Mouse (Mus musculus) E14TG2a.4 (cell line): Measurements from ENCODE around the gene Camkk1.
A peak's percentile ranks its signal among the peaks of the same experiment; 100 is the strongest.

Source experiments
- H3K27me3 ChIP-seq: 2 replicates; pipeline ENCODE4 v1.6.1; 2014; ENCODE audit warnings: low read length, control low read depth; ENCODE audit not compliant: insufficient read depth
- H3K36me3 ChIP-seq: 2 replicates; pipeline ENCODE4 v1.6.1; 2014; ENCODE audit warnings: low read length, control low read depth; ENCODE audit not compliant: insufficient read depth
- H3K4me1 ChIP-seq: replicated peaks from 2 replicates; pipeline ENCODE4 v1.6.1; 2014; ENCODE audit warnings: low read depth, low read length, control low read depth
- H3K4me3 ChIP-seq: replicated peaks from 2 replicates; pipeline ENCODE4 v1.5.1; 2014; ENCODE audit warnings: mild to moderate bottlenecking, low read length
- H3K9me3 ChIP-seq: 2 replicates; pipeline ENCODE4 v1.6.1; 2014; ENCODE audit warnings: low read length, control low read depth
- CTCF ChIP-seq: conservative IDR thresholded peaks from 2 replicates; pipeline ENCODE4 v1.5.1; 2014; ENCODE audit warnings: low read length
- NANOG ChIP-seq: IDR thresholded peaks from 2 replicates; pipeline ENCODE4 v1.6.1; 2014; ENCODE audit warnings: borderline replicate concordance, low read length, mixed read lengths
- POU5F1 ChIP-seq: IDR thresholded peaks from 2 replicates; pipeline ENCODE4 v1.6.1; 2014; ENCODE audit warnings: low read length, borderline replicate concordance

Gene Camkk1

DNA sequence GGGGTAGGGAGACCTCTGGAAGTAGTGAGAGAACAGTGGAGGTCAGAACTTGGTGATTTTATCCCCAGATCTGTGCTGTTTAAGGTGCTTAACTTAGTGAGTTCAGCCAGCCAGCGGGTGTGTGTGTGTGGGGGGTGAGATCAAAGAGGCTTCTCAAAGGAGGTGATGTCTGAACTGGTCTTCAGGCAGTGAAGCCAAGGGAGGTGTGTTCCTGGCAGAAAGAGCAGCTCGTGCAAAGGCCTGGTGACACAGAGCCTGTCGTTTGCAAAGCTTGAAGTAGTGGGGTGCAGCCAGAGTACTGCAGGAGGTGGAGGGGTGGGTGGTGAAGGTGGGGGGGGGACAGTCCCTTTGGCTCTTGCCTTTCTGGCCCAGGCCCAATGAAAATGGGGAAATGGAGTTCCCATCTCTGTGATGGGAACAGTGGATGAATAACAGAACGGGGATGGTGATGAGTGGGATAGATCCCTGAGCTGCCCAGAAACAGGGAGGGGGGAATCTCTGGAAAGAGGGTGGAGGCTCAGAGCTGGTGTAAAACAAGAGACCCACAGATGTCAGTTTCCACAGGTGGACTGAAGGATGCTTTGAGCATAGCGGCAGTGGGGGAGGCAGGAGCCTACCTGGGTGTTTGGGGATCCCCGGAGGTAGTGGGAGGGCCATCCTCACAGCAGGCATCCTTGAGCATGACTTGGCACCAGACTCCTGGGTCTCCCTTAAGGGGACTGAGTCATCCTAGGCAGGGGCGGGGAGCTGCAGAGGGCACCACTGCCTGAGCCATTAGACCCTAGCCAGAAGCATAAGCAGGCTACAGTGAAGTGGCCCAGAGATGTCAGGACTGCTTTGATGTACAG, 2.4 kb downstream of the Camkk1 start:
- no peaks in the 10 kb centered on the region for H3K9me3 ChIP-seq
- peaks cover 30% of the 10 kb centered on the region for H3K4me1 ChIP-seq
- H3K4me3 ChIP-seq: no peak overlapping the region
- TF ChIP-seq CTCF (no peak), NANOG (no peak), POU5F1 (no peak)
- H3K36me3 ChIP-seq: no peaks in the 10 kb centered on the region
- H3K27me3 ChIP-seq: peaks cover 59% of the 10 kb centered on the region

DNA sequence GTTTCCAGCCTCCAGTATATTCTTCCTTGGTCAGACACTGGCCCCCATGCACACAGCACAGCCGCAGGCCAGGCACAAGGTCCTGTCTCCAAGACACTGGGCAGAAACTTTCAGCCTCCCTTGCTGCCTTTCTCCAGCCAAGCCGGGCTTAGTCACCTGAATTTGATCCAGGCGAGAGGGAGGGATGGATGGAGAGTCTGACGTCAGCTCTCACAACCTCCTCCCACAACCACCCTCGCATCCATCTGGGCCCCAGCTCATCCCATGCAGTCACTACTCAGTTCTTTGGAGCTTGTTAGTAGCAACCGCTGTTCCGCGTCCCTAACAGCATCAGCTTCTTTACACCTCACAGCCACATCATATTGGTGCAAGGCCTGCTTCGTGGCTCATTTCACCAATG, 4.3 kb downstream of the Camkk1 start:
- peaks cover 43% of the 10 kb centered on the region for H3K4me1 ChIP-seq
- no peaks in the 10 kb centered on the region for H3K9me3 ChIP-seq
- peaks cover 40% of the 10 kb centered on the region for H3K27me3 ChIP-seq
- no peak for TF ChIP-seq CTCF
- TF ChIP-seq POU5F1: no peak
- TF ChIP-seq NANOG: no peak
- H3K36me3 ChIP-seq: no peaks in the 10 kb centered on the region
- no peak overlapping the region for H3K4me3 ChIP-seq

DNA sequence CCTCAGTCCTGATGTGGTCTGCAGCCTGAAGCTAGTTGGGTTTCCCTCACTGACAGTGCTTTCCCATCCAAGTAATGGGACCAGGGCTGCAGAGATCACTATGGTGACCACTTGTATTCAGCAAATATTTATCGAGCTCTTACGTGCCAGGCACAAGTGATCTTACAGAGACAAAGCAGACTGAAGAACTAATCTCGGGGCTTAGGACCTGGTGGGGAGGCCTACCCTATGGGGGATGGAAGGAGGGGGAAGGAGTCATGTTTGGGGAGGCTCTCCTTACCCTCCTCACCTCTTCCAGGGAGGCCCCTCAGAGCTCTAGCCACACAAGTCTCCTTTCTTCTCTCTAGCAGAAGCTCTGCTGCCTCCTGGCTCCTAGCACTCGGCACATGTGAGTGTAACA, 5.0 kb downstream of the Camkk1 start:
- no peak overlapping the region for H3K4me3 ChIP-seq
- TF ChIP-seq POU5F1: no peak
- TF ChIP-seq CTCF: no peak
- no peak for TF ChIP-seq NANOG
- H3K36me3 ChIP-seq: no peaks in the 10 kb centered on the region
- H3K4me1 ChIP-seq: peaks cover 39% of the 10 kb centered on the region
- H3K27me3 ChIP-seq: peaks cover 34% of the 10 kb centered on the region
- no peaks in the 10 kb centered on the region for H3K9me3 ChIP-seq

DNA sequence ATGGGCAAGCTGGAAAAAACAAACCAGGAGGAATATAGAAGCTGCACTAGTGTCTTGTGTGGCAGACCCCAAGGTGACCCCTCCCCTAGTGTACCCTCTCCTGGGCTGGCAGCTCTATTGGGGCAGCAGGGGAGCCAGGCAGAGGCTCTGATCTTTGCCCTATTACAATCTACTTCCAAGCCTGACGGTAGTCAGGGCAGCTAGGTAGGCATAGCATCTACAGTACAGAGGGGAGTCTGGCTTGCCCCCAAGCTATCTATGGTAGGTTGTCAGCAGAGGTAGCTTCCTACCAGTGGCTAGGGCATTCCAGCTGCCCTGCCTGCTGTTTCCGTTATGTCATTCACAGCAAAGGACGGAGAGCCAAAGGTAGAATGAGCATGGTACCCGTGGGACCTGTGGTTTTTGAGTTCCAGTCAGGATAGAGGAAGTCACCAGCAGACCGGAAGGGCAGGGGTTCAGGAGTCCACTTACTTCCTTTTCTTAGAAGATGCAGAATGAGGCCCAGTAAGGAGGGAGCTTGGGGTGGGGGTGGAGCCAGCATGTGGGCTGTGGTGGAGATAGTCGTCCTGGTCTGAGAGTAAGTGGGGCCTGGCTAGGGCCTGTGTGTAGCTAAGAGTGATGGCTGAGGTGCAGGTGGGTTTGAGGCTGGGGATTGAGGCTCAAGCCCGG, 5.6 kb downstream of the Camkk1 start:
- no peaks in the 10 kb centered on the region for H3K36me3 ChIP-seq
- no peak for TF ChIP-seq CTCF
- TF ChIP-seq NANOG: no peak
- no peak for TF ChIP-seq POU5F1
- no peak overlapping the region for H3K4me3 ChIP-seq
- H3K9me3 ChIP-seq: no peaks in the 10 kb centered on the region
- peaks cover 37% of the 10 kb centered on the region for H3K4me1 ChIP-seq
- H3K27me3 ChIP-seq: peaks cover 30% of the 10 kb centered on the region

DNA sequence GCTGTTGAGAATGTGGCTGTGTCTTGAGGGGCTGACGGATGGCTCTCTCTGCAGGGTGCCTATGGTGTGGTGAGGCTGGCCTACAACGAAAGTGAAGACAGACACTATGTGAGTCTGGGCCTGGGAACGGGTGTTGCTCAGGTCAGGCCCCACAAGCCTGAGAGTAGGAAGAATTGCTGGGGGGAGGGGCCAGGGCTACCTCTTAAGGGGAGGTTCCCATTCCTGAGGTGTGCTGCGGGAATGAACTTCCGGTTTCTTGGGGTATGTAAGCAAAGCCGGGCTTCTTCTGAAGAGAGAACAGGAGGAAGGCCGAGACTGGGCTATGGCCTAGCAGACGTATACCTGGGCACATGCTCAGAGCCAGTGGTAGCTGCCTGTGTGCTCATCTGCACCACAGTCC, 8.2 kb downstream of the Camkk1 start:
- Histone ChIP-seq H3K27me3 (peaks cover 9% of the 10 kb centered on the region), H3K9me3 (no peaks in the 10 kb centered on the region), H3K36me3 (no peaks in the 10 kb centered on the region), H3K4me1 (peaks cover 41% of the 10 kb centered on the region), H3K4me3 (0 out of 2 replicates have a peak overlapping the region, but pooled peaks have one; percentile 7)
- TF ChIP-seq POU5F1: no peak
- no peak for TF ChIP-seq CTCF
- TF ChIP-seq NANOG: no peak

DNA sequence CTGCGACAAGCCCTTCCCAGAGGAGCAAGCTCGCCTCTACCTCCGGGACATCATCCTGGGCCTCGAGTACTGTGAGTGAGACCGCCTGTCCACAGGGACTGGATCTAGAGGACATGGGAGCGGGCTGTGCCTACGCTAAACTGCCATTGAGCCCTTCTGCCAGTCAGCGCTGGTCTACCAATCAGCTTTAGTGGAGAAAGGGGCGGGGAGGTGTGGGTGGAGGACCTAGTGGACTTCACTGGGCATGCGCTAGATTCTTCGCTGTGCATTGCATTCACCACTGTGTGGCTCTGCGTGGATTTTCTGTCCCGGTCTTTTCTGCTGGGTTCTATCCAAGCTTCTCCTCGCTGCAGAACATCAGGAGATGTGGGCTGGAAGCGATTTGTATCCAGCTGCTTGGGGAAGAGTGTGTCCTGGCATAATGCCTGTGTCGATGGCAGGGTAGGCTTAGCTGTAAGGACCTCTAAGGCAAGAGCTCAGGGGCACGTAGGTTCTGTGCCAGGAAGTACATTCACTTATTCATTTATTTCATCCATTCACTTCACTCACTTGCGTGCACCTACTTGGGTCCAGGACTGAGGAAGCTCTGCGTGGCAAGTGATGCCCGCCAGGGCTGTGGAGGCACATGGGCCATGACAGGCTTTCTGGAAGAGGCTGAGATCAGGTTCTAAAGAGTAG, 12.2 kb downstream of the Camkk1 start:
- H3K4me1 ChIP-seq: peaks cover 31% of the 10 kb centered on the region
- TF ChIP-seq NANOG (no peak), POU5F1 (no peak), CTCF (no peak)
- H3K36me3 ChIP-seq: no peaks in the 10 kb centered on the region
- H3K4me3 ChIP-seq: peak overlapping the region; percentile 63
- no peaks in the 10 kb centered on the region for H3K9me3 ChIP-seq
- peaks cover 6% of the 10 kb centered on the region; the same call in 1 of the 2 replicates for H3K27me3 ChIP-seq

DNA sequence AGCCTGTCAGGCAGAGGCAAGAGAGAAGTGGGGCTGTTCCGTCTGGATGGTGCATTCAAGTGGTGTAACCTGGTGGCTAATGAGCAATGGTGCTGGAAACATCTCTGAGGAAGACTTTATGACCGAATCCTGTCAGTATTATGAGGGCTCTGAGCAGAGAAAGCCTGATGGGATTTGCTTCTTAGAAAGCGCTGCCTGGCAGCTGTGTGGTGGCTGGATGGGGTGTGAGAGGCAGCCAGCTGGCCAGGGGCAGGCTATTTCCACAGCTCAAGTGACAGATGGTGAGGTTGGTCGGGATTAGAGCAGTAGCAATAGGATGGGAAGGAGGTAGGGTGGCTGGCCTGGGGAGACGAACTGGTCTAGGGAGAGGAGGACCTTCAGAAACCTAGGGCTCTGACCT, 12.7 kb downstream of the Camkk1 start:
- H3K4me3 ChIP-seq: 0 out of 2 replicates have a peak overlapping the region, but pooled peaks have one; percentile 63
- peaks cover 29% of the 10 kb centered on the region for H3K4me1 ChIP-seq
- TF ChIP-seq POU5F1 (no peak), NANOG (no peak), CTCF (no peak)
- H3K36me3 ChIP-seq: no peaks in the 10 kb centered on the region
- peaks cover 6% of the 10 kb centered on the region; the same call in 1 of the 2 replicates for H3K27me3 ChIP-seq
- H3K9me3 ChIP-seq: no peaks in the 10 kb centered on the region

DNA sequence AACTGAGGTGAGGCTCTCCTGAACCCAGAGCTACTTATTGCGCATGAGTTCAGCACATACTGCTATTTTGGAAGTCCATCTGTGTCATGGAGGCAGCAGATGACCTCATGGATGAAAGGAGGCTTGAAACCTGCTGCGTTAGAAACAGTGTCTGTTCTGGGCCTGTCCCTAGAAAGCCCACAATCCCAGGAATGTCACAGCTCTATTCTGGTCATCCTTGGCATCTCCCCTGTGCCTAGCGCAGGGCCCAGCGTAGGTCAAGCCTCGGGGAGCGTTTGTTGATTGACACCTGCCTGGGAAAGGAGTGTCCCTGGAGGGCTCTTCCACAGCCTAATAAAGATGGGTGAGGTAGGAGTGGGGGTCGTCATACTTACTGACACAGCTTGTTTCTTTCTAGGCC, 17.3 kb downstream of the Camkk1 start:
- no peak for TF ChIP-seq POU5F1
- no peak for TF ChIP-seq NANOG
- no peak for TF ChIP-seq CTCF
- Histone ChIP-seq H3K27me3 (peaks cover 6% of the 10 kb centered on the region; the same call in 1 of the 2 replicates), H3K4me3 (no peak overlapping the region), H3K9me3 (no peaks in the 10 kb centered on the region), H3K4me1 (peaks cover 34% of the 10 kb centered on the region), H3K36me3 (peaks cover 17% of the 10 kb centered on the region; the same call in 1 of the 2 replicates)
